Mouse (Mus musculus) ovary, adult 18-20 months (tissue): ENCODE data around the gene Kcnd3.
"Not testable (repeated sequence)": the region's sequence is repeated elsewhere in the genome, so short reads cannot be mapped to it uniquely, and the experiment has no call there.

ENCODE experiments used
- DNase-seq: peaks from one replicate; pipeline ENCODE4 v3.0.0; 2022; ENCODE audit warnings: low spot score, mixed read lengths

Kcnd3 gene

GRCm38 (mm10) chr3:105699241-105699933 lies 247.3 kb downstream of the Kcnd3 start:
- DNase-seq, result no peak

GRCm38 (mm10) chr3:105700786-105701185 lies 248.7 kb downstream of the Kcnd3 start:
- DNase-seq, result not testable (repeated sequence)

GRCm38 (mm10) chr3:105701399-105701798 lies 249.3 kb downstream of the Kcnd3 start:
- no peak for DNase-seq

- no peak for DNase-seq
Measured at GRCm38 (mm10) chr3:105703571-105703970, 251.4 kb downstream of the Kcnd3 start.

- peak; percentile 72 for DNase-seq
Measured at GRCm38 (mm10) chr3:105704031-105705008, 252.2 kb downstream of the Kcnd3 start, which contains the start of gene Inka2. TSS of gene Inka2 (plus strand) at chr3:105704599.

- DNase-seq, result peak; percentile 64
Measured at GRCm38 (mm10) chr3:105705061-105705549, 253.0 kb downstream of the Kcnd3 start.

GRCm38 (mm10) chr3:105705561-105705960 lies 253.4 kb downstream of the Kcnd3 start:
- no peak for DNase-seq

- DNase-seq, result no peak
Measured at GRCm38 (mm10) chr3:105706366-105707020, 254.4 kb downstream of the Kcnd3 start.

- DNase-seq, result no peak
Measured at GRCm38 (mm10) chr3:105707590-105707989, 255.5 kb downstream of the Kcnd3 start.

GRCm38 (mm10) chr3:105710246-105710645 lies 258.1 kb downstream of the Kcnd3 start:
- DNase-seq, result no peak

GRCm38 (mm10) chr3:105711741-105712140 lies 259.6 kb downstream of the Kcnd3 start:
- no peak for DNase-seq

GRCm38 (mm10) chr3:105712827-105713226 lies 260.7 kb downstream of the Kcnd3 start:
- no peak for DNase-seq

- DNase-seq, result no peak
Measured at GRCm38 (mm10) chr3:105714091-105714819, 262.1 kb downstream of the Kcnd3 start.

- DNase-seq, result no peak
Measured at GRCm38 (mm10) chr3:105714820-105715167, 262.7 kb downstream of the Kcnd3 start.

GRCm38 (mm10) chr3:105716353-105717000 lies 264.3 kb downstream of the Kcnd3 start:
- DNase-seq, result no peak

- no peak for DNase-seq
Measured at GRCm38 (mm10) chr3:105717856-105718555, 265.9 kb downstream of the Kcnd3 start.

GRCm38 (mm10) chr3:105718746-105719145 lies 266.6 kb downstream of the Kcnd3 start:
- no peak for DNase-seq

- no peak for DNase-seq
Measured at GRCm38 (mm10) chr3:105719979-105720378, 267.8 kb downstream of the Kcnd3 start.

- DNase-seq, result no peak
Measured at GRCm38 (mm10) chr3:105720514-105720913, 268.4 kb downstream of the Kcnd3 start.

- no peak for DNase-seq
Measured at GRCm38 (mm10) chr3:105721681-105722201, 269.6 kb downstream of the Kcnd3 start.
